Mouse (Mus musculus) forebrain, embryonic 12.5 days (tissue): ENCODE results near the gene Scg3. TPM values are rescaled to one million over a fixed set of nuclear protein-coding genes. Genes with fewer than 3 reads are reported as not detected.

Experiments
- ATAC-seq: fragments of 200-750 bp; cut with Nextera tagmentation; 2 replicates; pipeline ENCODE4 v1.8.0; 2017; ENCODE audit warnings: moderate TSS enrichment; ENCODE audit not compliant: low FRiP score
- H3K27ac ChIP-seq: fragments of 300-500 bp; sonication (generic); 2 replicates; pipeline ENCODE4 v1.5.1; 2016; ENCODE audit warnings: mild to moderate bottlenecking
- H3K27me3 ChIP-seq: fragments of 300-500 bp; sonication (generic); 2 replicates; pipeline ENCODE4 v1.6.1; 2016; ENCODE audit warnings: mild to moderate bottlenecking
- H3K36me3 ChIP-seq: fragments of 300-500 bp; sonication (generic); replicated peaks from 2 replicates; pipeline ENCODE4 v1.6.1; 2016; ENCODE audit warnings: mild to moderate bottlenecking
- H3K4me1 ChIP-seq: fragments of 300-500 bp; sonication (generic); 2 replicates; pipeline ENCODE4 v1.6.1; 2016
- H3K4me2 ChIP-seq: fragments of 300-500 bp; sonication (generic); 2 replicates; pipeline ENCODE4 v1.6.1; 2016; ENCODE audit warnings: mild to moderate bottlenecking, moderate library complexity
- H3K4me3 ChIP-seq: fragments of 300-500 bp; sonication (generic); replicated peaks from 2 replicates; pipeline ENCODE4 v1.5.1; 2016; ENCODE audit warnings: mild to moderate bottlenecking
- H3K9ac ChIP-seq: fragments of 300-500 bp; sonication (generic); 2 replicates; pipeline ENCODE4 v1.6.1; 2016; ENCODE audit warnings: mild to moderate bottlenecking
- H3K9me3 ChIP-seq: fragments of 300-500 bp; sonication (generic); 2 replicates; pipeline ENCODE4 v1.6.1; 2016
- WGBS: fragments of 180-500 bp; shearing (Covaris S2); methylation state at CpG from one replicate; pipeline ENCODE4 v1.1.7; 2016; 5-methylcytosine and 5-hydroxymethylcytosine counted together
- polyA plus RNA-seq: library from polyadenylated mRNA; unstranded; fragments of >200 nt; fragmentation: Nextera tagmentation; extraction: Ambion mirVana; gene quantifications from 2 replicates; pipeline ENCODE4 v1.2.1, GENCODE M21; 2016

Gene Scg3
- polyA plus RNA-seq, 1 experiment from 2014 or later = 65.0 TPM

GRCm38 (mm10) chr9:75597036-75597435 lies 86.8 kb downstream of the Scg3 start:
- Histone ChIP-seq H3K9me3 (no peaks in the 10 kb centered on the region), H3K9ac (no peak overlapping the region), H3K27ac (no peak overlapping the region), H3K4me2 (no peak overlapping the region), H3K4me3 (no peak overlapping the region), H3K27me3 (no peaks in the 10 kb centered on the region), H3K4me1 (peaks cover 19% of the 10 kb centered on the region), H3K36me3 (peaks cover 37% of the 10 kb centered on the region)
- 93% methylated on average over 13 of the region's 13 CpGs for WGBS
- no peak for ATAC-seq

- Histone ChIP-seq H3K4me1 (peaks cover 4% of the 10 kb centered on the region; the same call in 1 of the 2 replicates), H3K27me3 (no peaks in the 10 kb centered on the region), H3K4me3 (no peak overlapping the region), H3K27ac (no peak overlapping the region), H3K4me2 (no peak overlapping the region), H3K36me3 (peaks cover 67% of the 10 kb centered on the region), H3K9ac (no peak overlapping the region), H3K9me3 (no peaks in the 10 kb centered on the region)
- ATAC-seq = 0 out of 2 replicates have a peak, but pooled peaks have one; percentile 11
- 85% methylated on average over 5 of the region's 5 CpGs for WGBS
These were observed 90.4 kb downstream of the Scg3 start for GRCm38 (mm10) chr9:75593481-75593880.

Other genes with a start within 250 kb of the Scg3 start
- 55.1 and 57.1 TPM in 2 replicates for gene Leo1, start 242.5 kb downstream of the Scg3 start, polyA plus RNA-seq
- 101 and 103 TPM in 2 replicates for gene Tmod3, start 124.4 kb downstream of the Scg3 start, polyA plus RNA-seq
- gene Tmod2, start 72.7 kb downstream of the Scg3 start, polyA plus RNA-seq = 112 and 121 TPM in 2 replicates
- 13.8 and 15.5 TPM in 2 replicates for gene Lysmd2, start 58.3 kb downstream of the Scg3 start, polyA plus RNA-seq
- 2.1 and 4.1 TPM in 2 replicates for gene Bmp5, start 91.3 kb upstream of the Scg3 start, polyA plus RNA-seq